Mouse (Mus musculus) midbrain, embryonic 13.5 days (tissue): ENCODE measurements around the gene Meiob. TPM values are rescaled to one million over a fixed set of nuclear protein-coding genes. Genes with fewer than 3 reads are reported as not detected.

ENCODE experiments used
- ATAC-seq: fragments of 200-750 bp; cut with Nextera tagmentation; 2 replicates; pipeline ENCODE4 v1.8.0; 2017; ENCODE audit warnings: mild to moderate bottlenecking, moderate TSS enrichment, moderate library complexity
- H3K27ac ChIP-seq: fragments of 300-500 bp; sonication (generic); 2 replicates; pipeline ENCODE4 v1.5.1; 2015; ENCODE audit warnings: inconsistent platforms, mild to moderate bottlenecking, moderate library complexity
- H3K27me3 ChIP-seq: fragments of 300-500 bp; sonication (generic); 2 replicates; pipeline ENCODE4 v1.6.1; 2015; ENCODE audit warnings: mild to moderate bottlenecking, inconsistent platforms
- H3K36me3 ChIP-seq: fragments of 300-500 bp; sonication (generic); 2 replicates; pipeline ENCODE4 v1.6.1; 2015; ENCODE audit warnings: mild to moderate bottlenecking, inconsistent platforms
- H3K4me1 ChIP-seq: fragments of 300-500 bp; sonication (generic); replicated peaks from 2 replicates; pipeline ENCODE4 v1.6.1; 2015; ENCODE audit warnings: inconsistent platforms
- H3K4me2 ChIP-seq: fragments of 300-500 bp; sonication (generic); replicated peaks from 2 replicates; pipeline ENCODE4 v1.6.1; 2015; ENCODE audit warnings: moderate library complexity, mild to moderate bottlenecking, inconsistent platforms
- H3K4me3 ChIP-seq: fragments of 300-500 bp; sonication (generic); replicated peaks from 2 replicates; pipeline ENCODE4 v1.5.1; 2015; ENCODE audit warnings: mild to moderate bottlenecking, inconsistent platforms
- H3K9ac ChIP-seq: fragments of 300-500 bp; sonication (generic); replicated peaks from 2 replicates; pipeline ENCODE4 v1.6.1; 2015; ENCODE audit warnings: mild to moderate bottlenecking, inconsistent platforms
- H3K9me3 ChIP-seq: fragments of 300-500 bp; sonication (generic); 2 replicates; pipeline ENCODE4 v1.6.1; 2016; ENCODE audit warnings: mild to moderate bottlenecking, inconsistent platforms
- WGBS: fragments of 180-500 bp; shearing (Covaris S2); methylation state at CpG from one replicate; pipeline ENCODE4 v1.1.7; 2015; 5-methylcytosine and 5-hydroxymethylcytosine counted together
- polyA plus RNA-seq: library from polyadenylated mRNA; unstranded; fragments of >200 nt; fragmentation: Nextera tagmentation; extraction: Ambion mirVana; gene quantifications from 2 replicates; pipeline ENCODE4 v1.2.1, GENCODE M21; 2015

Meiob gene
- polyA plus RNA-seq, 1 experiment from 2014 or later = not detected

DNA sequence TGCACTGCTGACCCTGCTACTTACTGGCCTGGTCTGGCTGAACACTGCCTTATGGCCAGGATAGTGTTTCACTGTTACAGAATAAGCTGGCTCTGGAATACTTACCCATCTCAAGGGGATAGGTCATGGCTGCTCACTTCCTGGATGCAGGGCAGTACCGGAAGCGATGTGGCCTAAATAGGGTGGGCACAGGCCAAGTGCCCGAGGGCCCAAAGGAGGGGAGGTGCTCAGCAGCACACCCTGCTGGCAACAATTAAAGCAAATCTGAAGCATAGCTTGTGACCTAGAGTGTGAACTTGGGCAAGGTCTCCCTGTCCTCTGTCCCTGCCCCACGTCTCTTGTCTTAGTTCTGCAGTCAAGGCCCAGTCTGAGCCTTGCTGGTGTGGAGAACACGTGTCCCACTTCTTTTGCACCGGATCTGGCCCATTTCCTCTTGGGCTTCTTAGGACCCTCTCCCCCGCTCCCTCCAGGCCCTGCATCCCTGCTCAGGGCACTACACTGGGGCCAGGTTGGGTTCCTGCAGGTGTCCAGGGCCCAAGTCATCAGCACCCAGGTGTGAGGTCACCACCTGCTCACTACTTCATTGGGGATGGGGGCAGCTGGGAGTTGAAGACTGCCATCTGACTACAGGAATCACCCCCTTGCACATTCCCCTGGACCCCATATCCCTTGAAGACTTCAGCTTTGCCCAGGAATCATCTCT, 77.8 kb downstream of the Meiob start:
- no peak overlapping the region for H3K4me3 ChIP-seq
- H3K36me3 ChIP-seq = peaks cover 23% of the 10 kb centered on the region
- H3K9me3 ChIP-seq = no peaks in the 10 kb centered on the region
- no peak overlapping the region for H3K27ac ChIP-seq
- H3K27me3 ChIP-seq = no peaks in the 10 kb centered on the region
- H3K9ac ChIP-seq = no peak overlapping the region
- WGBS = 45% methylated on average over 7 of the region's 7 CpGs
- no peak overlapping the region for H3K4me2 ChIP-seq
- H3K4me1 ChIP-seq = peaks cover 10% of the 10 kb centered on the region
- ATAC-seq = no peak

DNA sequence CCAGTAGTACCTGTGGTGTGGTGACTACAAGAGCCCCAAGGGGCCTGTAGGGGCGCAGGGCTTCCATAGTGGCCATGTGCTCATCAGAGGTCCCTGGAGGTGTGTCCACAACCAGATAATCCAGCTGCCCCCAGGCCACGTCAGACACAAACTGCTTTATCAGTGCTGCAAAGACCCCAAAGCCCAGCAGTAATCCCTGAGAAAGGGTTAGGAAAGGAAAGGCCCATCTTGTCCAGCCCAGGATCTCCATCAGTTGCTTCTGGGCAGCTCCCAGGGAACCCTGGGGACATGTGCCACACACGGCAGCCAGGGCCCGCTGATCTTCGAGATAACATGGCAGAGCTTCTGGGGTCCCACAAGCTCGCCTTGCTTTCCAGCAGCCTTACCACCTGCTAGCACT, 80.3 kb downstream of the Meiob start:
- WGBS = 87% methylated on average over 6 of the region's 6 CpGs
- H3K4me1 ChIP-seq = peaks cover 32% of the 10 kb centered on the region
- H3K36me3 ChIP-seq = peaks cover 31% of the 10 kb centered on the region
- H3K4me2 ChIP-seq = no peak overlapping the region
- no peaks in the 10 kb centered on the region for H3K9me3 ChIP-seq
- no peak overlapping the region for H3K9ac ChIP-seq
- H3K27me3 ChIP-seq = no peaks in the 10 kb centered on the region
- no peak overlapping the region; the same call in 1 of the 2 replicates for H3K4me3 ChIP-seq
- no peak overlapping the region for H3K27ac ChIP-seq
- no peak for ATAC-seq

- WGBS = 26% methylated on average over 22 of the region's 22 CpGs
- Histone ChIP-seq H3K4me1 (peaks cover 32% of the 10 kb centered on the region), H3K9me3 (no peaks in the 10 kb centered on the region), H3K36me3 (peaks cover 42% of the 10 kb centered on the region), H3K27me3 (no peaks in the 10 kb centered on the region), H3K9ac (peak overlapping the region; percentile 54), H3K27ac (no peak overlapping the region), H3K4me2 (peak overlapping the region; percentile 90), H3K4me3 (peak overlapping the region; percentile 87)
- ATAC-seq = no peak
These were observed 81.5 kb downstream of the Meiob start for GRCm38 (mm10) chr17:24885356-24886133.

DNA sequence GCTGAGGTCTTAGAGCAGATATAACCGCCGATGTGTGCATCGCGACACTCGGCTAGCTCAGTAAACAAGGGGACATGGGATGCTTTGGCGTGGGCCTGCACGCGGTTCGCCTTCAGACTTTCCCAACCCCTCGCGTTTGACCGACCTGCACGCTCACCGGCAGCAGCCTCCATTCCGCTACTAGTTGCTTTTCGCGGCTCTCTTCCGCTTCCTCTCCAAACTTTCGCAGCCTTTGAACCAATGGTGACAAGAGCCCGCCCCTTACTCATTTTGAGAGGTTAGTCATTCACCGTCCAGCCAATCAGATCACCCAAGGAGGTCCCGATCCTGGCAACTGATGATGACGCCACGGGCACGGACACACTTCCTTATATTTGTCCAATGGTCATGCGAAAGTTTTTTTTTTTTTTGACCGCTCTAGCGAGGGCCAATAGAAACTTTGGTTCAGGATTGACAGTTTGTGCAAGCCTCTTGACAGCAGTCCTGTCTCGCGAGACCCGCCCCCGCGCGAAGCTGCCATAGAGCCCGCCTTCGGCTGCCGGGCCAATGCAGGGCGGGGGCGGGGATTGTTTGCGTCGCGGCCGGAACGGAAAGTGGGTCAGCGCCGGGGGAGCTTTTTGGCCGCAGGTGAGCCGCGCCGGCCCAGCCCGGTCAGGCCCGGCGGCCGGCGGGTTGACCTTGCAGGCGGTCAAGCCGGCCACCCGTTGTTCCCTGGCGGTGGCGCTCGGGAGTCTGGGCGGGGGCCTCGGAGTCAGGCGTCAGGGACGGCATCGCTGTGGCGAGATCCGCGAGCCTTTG, 82.2 kb downstream of the Meiob start, which contains the start of the genes Nubp2 and Spsb3:
Gene Nubp2 (minus strand): TSS at position 216 of the 798 bp plus-strand sequence.
Gene Spsb3 (plus strand): TSS at position 510 of the 798 bp plus-strand sequence.
- Histone ChIP-seq H3K9me3 (no peaks in the 10 kb centered on the region), H3K4me1 (peaks cover 32% of the 10 kb centered on the region), H3K4me3 (peak within 1 kb of the TSS; percentile 87), H3K4me2 (peak within 1 kb of the TSS; percentile 92), H3K27me3 (no peaks in the 10 kb centered on the region), H3K9ac (peak within 1 kb of the TSS; percentile 92), H3K27ac (peak within 1 kb of the TSS; percentile 81), H3K36me3 (peaks cover 50% of the 10 kb centered on the region)
- peak; percentile 97 for ATAC-seq
- under 1% methylated on average over 69 of the region's 69 CpGs for WGBS

DNA sequence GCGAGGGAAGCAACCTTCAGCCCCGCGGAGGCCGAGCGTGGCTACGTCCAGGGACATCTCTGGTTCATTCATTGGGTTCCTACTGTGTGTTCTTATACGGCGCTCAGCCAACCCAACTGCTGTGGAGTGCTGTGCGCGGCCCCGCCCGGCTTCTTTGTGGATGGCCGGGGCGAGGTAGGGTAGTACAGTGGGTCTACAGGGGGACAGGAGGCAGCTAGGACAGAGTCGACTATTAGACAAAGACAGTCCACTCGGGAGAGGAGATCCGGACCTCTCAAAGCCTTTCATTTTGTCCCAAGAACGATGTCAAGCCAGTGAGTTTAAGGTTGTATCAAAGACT, 82.8 kb downstream of the Meiob start:
- Histone ChIP-seq H3K4me1 (peaks cover 32% of the 10 kb centered on the region), H3K4me3 (peak overlapping the region; percentile 87), H3K36me3 (peaks cover 56% of the 10 kb centered on the region), H3K27me3 (no peaks in the 10 kb centered on the region), H3K9ac (peak overlapping the region; percentile 92), H3K9me3 (no peaks in the 10 kb centered on the region), H3K4me2 (peak overlapping the region; percentile 92), H3K27ac (peak overlapping the region; percentile 81)
- peak; percentile 51 for ATAC-seq
- WGBS = under 1% methylated on average over 18 of the region's 18 CpGs

- H3K4me3 ChIP-seq = peak overlapping the region; percentile 87
- peaks cover 60% of the 10 kb centered on the region for H3K36me3 ChIP-seq
- H3K9ac ChIP-seq = peak overlapping the region; percentile 92
- no peaks in the 10 kb centered on the region for H3K9me3 ChIP-seq
- peak overlapping the region; percentile 92 for H3K4me2 ChIP-seq
- H3K27ac ChIP-seq = peak overlapping the region; percentile 81; the same call in 1 of the 2 replicates
- 70% methylated on average over 18 of the region's 18 CpGs for WGBS
- ATAC-seq = no peak
- H3K4me1 ChIP-seq = peaks cover 32% of the 10 kb centered on the region
- no peaks in the 10 kb centered on the region for H3K27me3 ChIP-seq
These were observed 83.4 kb downstream of the Meiob start for GRCm38 (mm10) chr17:24887291-24888080.

DNA sequence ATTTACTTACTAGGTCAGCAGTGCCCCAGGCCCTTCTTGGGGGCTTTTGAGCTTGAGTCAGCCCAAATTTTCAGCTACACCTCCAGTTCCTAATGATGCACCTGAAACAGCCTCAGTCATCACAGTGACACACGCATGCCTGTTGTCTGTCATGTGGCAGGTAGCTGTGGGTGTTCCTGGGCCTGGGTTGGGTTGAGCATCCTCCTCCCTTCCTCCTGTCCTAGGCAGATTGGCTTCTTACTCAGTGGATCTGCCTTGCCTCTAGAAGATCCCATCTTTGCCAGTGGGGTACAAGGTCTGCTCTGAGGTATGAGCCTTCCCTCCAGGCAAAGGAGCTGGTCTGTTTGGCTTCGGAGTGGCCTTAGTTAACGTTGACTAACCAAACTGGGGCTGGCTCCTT, 84.8 kb downstream of the Meiob start:
- Histone ChIP-seq H3K9ac (no peak overlapping the region), H3K4me1 (peaks cover 39% of the 10 kb centered on the region), H3K36me3 (peaks cover 60% of the 10 kb centered on the region), H3K9me3 (no peaks in the 10 kb centered on the region), H3K4me2 (no peak overlapping the region), H3K27me3 (no peaks in the 10 kb centered on the region), H3K27ac (no peak overlapping the region), H3K4me3 (no peak overlapping the region)
- ATAC-seq = no peak
- WGBS = 94% methylated on average over 3 of the region's 3 CpGs

Other genes starting within 250 kb of the Meiob start
- 73.1 and 74.1 TPM in 2 replicates for gene Tsc2, start 171.7 kb upstream of the Meiob start, polyA plus RNA-seq
- 10.0 and 10.8 TPM in 2 replicates for gene Nthl1, start 171.6 kb upstream of the Meiob start, polyA plus RNA-seq
- 21.3 and 23.5 TPM in 2 replicates for gene Slc9a3r2, start 154.0 kb upstream of the Meiob start, polyA plus RNA-seq
- not detected in 2 replicates for gene Npw, start 145.8 kb upstream of the Meiob start, polyA plus RNA-seq
- gene Zfp598, start 134.6 kb upstream of the Meiob start, polyA plus RNA-seq = 15.0 and 18.6 TPM in 2 replicates
- gene Syngr3, start 114.3 kb upstream of the Meiob start, polyA plus RNA-seq = 95.0 and 98.1 TPM in 2 replicates
- gene Gfer, start 108.1 kb upstream of the Meiob start, polyA plus RNA-seq = 36.7 and 39.9 TPM in 2 replicates
- gene Noxo1, start 108.1 kb upstream of the Meiob start, polyA plus RNA-seq = 1.7 and 2.2 TPM in 2 replicates
- gene Tbl3, start 96.6 kb upstream of the Meiob start, polyA plus RNA-seq = 81.4 and 84.3 TPM in 2 replicates
- gene Rnf151, start 86.2 kb upstream of the Meiob start, polyA plus RNA-seq = not detected in 2 replicates
- gene Rps2, start 86.2 kb upstream of the Meiob start, polyA plus RNA-seq = 770 and 771 TPM in 2 replicates
- 257 and 260 TPM in 2 replicates for gene Ndufb10, start 79.8 kb upstream of the Meiob start, polyA plus RNA-seq
- not detected in 2 replicates for gene Rpl3l, start 76.5 kb upstream of the Meiob start, polyA plus RNA-seq
- 18.0 and 19.6 TPM in 2 replicates for gene Msrb1, start 67.6 kb upstream of the Meiob start, polyA plus RNA-seq
- gene Hs3st6, start 51.3 kb upstream of the Meiob start, polyA plus RNA-seq = 0.13 and 0.22 TPM in 2 replicates
- gene Hagh, start 35.9 kb downstream of the Meiob start, polyA plus RNA-seq = 43.9 and 49.7 TPM in 2 replicates
- gene Fahd1, start 46.1 kb downstream of the Meiob start, polyA plus RNA-seq = 17.9 and 18.4 TPM in 2 replicates
- 0.28 TPM in 1 of 2 replicates, not detected in the other for gene Igfals, start 61.7 kb downstream of the Meiob start, polyA plus RNA-seq
- gene Nubp2, start 82.1 kb downstream of the Meiob start, polyA plus RNA-seq = 68.2 and 75.3 TPM in 2 replicates
- 71.7 and 74.7 TPM in 2 replicates for gene Spsb3, start 82.4 kb downstream of the Meiob start, polyA plus RNA-seq
- gene Eme2, start 90.8 kb downstream of the Meiob start, polyA plus RNA-seq = 36.8 and 38.4 TPM in 2 replicates
- 73.0 and 82.3 TPM in 2 replicates for gene Mrps34, start 90.8 kb downstream of the Meiob start, polyA plus RNA-seq
- gene Nme3, start 92.2 kb downstream of the Meiob start, polyA plus RNA-seq = 74.1 and 76.8 TPM in 2 replicates
- gene Mapk8ip3, start 132.7 kb downstream of the Meiob start, polyA plus RNA-seq = 83.1 and 83.8 TPM in 2 replicates
- 146 and 161 TPM in 2 replicates for gene Jpt2, start 156.4 kb downstream of the Meiob start, polyA plus RNA-seq
- gene Cramp1l, start 211.5 kb downstream of the Meiob start, polyA plus RNA-seq = 7.0 and 8.2 TPM in 2 replicates
- gene Ift140, start 211.8 kb downstream of the Meiob start, polyA plus RNA-seq = 19.1 and 19.8 TPM in 2 replicates